19 mouse cellular contexts compared by ENCODE assay signal in genomic region chr12:71962616-71963015, GRCm38 (mm10).
"Had no signal": no experiment of that assay in that cellular context is flagged by ENCODE, and none has a peak within 500 bp of the region (broad histone marks: within the 10 kb centered on the region; RNA-seq: fewer than 3 reads in every experiment).

No protein-coding gene starts in this region.

- H3K9ac ChIP-seq: limb, embryonic 13.5 days; liver, embryonic 14.5 days; lung, embryonic 15.5 days; midbrain, embryonic 13.5 days; neural tube, embryonic 13.5 days had no signal

- H3K9me3 ChIP-seq: limb, embryonic 10.5 days; limb, embryonic 13.5 days; lung, embryonic 15.5 days; megakaryocyte, embryonic 14.5 days; midbrain, embryonic 10.5 days; midbrain, embryonic 13.5 days; neural tube, embryonic 13.5 days had no signal

- H3K27ac ChIP-seq: limb, embryonic 10.5 days; limb, embryonic 13.5 days; liver, embryonic 14.5 days; lung, embryonic 15.5 days; midbrain, embryonic 10.5 days; midbrain, embryonic 13.5 days; neural tube, embryonic 13.5 days had no signal

- H3K4me1 ChIP-seq: limb, embryonic 10.5 days; limb, embryonic 13.5 days; lung, embryonic 15.5 days had no signal

- H3K27me3 ChIP-seq: limb, embryonic 13.5 days; lung, embryonic 15.5 days; megakaryocyte, embryonic 14.5 days; midbrain, embryonic 13.5 days; neural tube, embryonic 13.5 days had no signal

- H3K4me3 ChIP-seq: limb, embryonic 10.5 days; limb, embryonic 13.5 days; lung, embryonic 15.5 days; megakaryocyte, embryonic 14.5 days; midbrain, embryonic 10.5 days; midbrain, embryonic 13.5 days; myocyte; neural tube, embryonic 13.5 days had no signal

- H3K4me2 ChIP-seq: limb, embryonic 13.5 days; lung, embryonic 15.5 days; midbrain, embryonic 13.5 days; neural tube, embryonic 13.5 days had no signal

- H3K36me3 ChIP-seq: limb, embryonic 10.5 days had no signal

- DNase-seq: kidney, adult 18-20 months; kidney, adult 9 months; kidney, postnatal 10 days; kidney, postnatal 36 days; lung, adult 18-20 months; lung, postnatal 10 days; lung, postnatal 36 days; retina, postnatal 1 day; thymus, postnatal 25 days had no signal

- ATAC-seq: midbrain, embryonic 13.5 days; midbrain, embryonic 16.5 days had no signal
